Mouse (Mus musculus) cerebellum, adult 2 months (tissue): ENCODE data around the gene Pttg1ip.

Experiments
- CTCF ChIP-seq: fragments of 200-500 bp; IDR thresholded peaks from 2 replicates; pipeline ENCODE4 v1.5.1; 2011; ENCODE audit warnings: low read depth, mild to moderate bottlenecking, control low read depth, low read length, moderate library complexity, borderline replicate concordance; ENCODE audit not compliant: insufficient read depth
- POLR2A ChIP-seq: fragments of 200-500 bp; IDR thresholded peaks from 2 replicates; pipeline ENCODE4 v1.6.1; 2011; ENCODE audit warnings: low read length, control low read depth, borderline replicate concordance; ENCODE audit not compliant: insufficient read depth

DNA sequence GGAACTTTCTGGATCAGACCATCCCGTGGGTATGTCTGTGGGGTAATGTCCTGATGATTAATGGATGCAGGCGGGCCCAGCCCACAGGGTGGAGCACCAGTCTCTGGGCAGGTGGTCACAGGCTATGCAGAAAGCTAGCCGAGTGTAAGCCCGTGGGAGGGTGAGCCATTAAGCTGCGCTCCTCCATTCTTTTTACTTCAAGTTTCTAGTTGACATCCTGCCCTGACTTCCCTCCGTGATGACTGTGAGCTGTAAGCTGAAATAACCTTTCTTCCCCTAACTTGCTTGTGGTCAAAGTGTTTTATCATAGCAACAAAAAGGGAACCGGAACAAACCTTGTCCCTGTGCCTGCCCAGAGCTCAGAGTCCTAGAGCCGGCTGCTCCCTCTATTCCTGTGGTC is 44.8 kb upstream of the Pttg1ip start:
- no peak for TF ChIP-seq CTCF
- TF ChIP-seq POLR2A = no peak
